Mouse (Mus musculus) G1E (cell line): ENCODE measurements around the gene Tctex1d1.

Experiments
- CTCF ChIP-seq: IDR thresholded peaks from 2 replicates; pipeline ENCODE4 v1.5.1; 2012; ENCODE audit warnings: low read depth, low read length, inconsistent platforms, mixed read lengths
- GATA1 ChIP-seq: IDR thresholded peaks from 2 replicates; pipeline ENCODE4 v1.6.1; 2012; ENCODE audit warnings: borderline replicate concordance, low read length, inconsistent platforms, mixed read lengths

GRCm38 (mm10) chr4:102978440-102978839 lies at the start of gene Tctex1d1:
- TF ChIP-seq CTCF (no peak), GATA1 (no peak)
